18 mouse cellular contexts compared by ENCODE assay signal in the genomic region with DNA sequence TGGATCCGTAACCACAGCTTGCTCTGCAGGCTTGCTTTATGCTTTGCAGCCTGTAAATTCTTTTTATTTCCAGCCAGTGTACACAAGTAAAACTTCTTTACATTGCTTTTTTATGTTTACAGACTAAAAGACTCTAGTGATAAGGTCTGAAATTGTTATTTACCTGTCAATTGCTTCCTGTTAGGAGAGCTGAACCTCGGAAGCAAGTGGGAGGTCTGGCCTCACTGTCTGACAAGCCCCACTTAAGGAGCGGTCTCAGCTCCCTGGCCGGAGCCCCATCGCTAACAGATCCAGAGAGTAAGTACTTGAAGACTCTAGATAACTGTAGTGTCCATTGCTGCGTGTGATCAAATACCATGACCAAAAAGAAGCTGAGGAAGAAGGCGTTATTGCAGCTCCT. TPM values are rescaled to one million over a fixed set of nuclear protein-coding genes. Genes with fewer than 3 reads are reported as not detected.
"Had no signal": no experiment of that assay in that cellular context is flagged by ENCODE, and none has a peak within 500 bp of the region (broad histone marks: within the 10 kb centered on the region; RNA-seq: fewer than 3 reads in every experiment).

No protein-coding gene starts in this region.

- H3K9me3 ChIP-seq: limb, embryonic 13.5 days; midbrain, embryonic 13.5 days; neural tube, embryonic 15.5 days had no signal

- H3K4me1 ChIP-seq: limb, embryonic 13.5 days; midbrain, embryonic 13.5 days; neural tube, embryonic 15.5 days had no signal

- DNase-seq: kidney, adult 9 months; left cerebral cortex, postnatal 4 days; lung, adult 18-20 months; right cerebral cortex, adult 18-20 months; right cerebral cortex, postnatal 25 days; thymus, postnatal 36 days had no signal

- H3K4me2 ChIP-seq: limb, embryonic 13.5 days; midbrain, embryonic 13.5 days; neural tube, embryonic 15.5 days had no signal

- H3K27me3 ChIP-seq: limb, embryonic 13.5 days; midbrain, embryonic 13.5 days; neural tube, embryonic 15.5 days had no signal

- H3K9ac ChIP-seq: limb, embryonic 13.5 days; liver, embryonic 14.5 days; midbrain, embryonic 13.5 days; neural tube, embryonic 15.5 days had no signal

- H3K4me3 ChIP-seq: limb, embryonic 13.5 days; midbrain, embryonic 13.5 days; myocyte; neural tube, embryonic 15.5 days had no signal

- ATAC-seq: midbrain, embryonic 13.5 days had no signal

- H3K27ac ChIP-seq: limb, embryonic 13.5 days; liver, embryonic 14.5 days; midbrain, embryonic 13.5 days; neural tube, embryonic 15.5 days had no signal

RNA-seq across cellular contexts. Expression of gene Gm49673, which starts 36.6 kb away (rescaled TPM):
- total RNA-seq: left cerebral cortex, postnatal 4 days; liver, adult 2 months; megakaryocyte-erythroid progenitor cell, adult 5-6 weeks had no signal
- polyA plus RNA-seq: large intestine, adult 2 months; lung, embryonic 16.5 days; myocyte had no signal

RNA-seq across cellular contexts. Expression of gene Ccr6, which starts 51.6 kb away (rescaled TPM):
- total RNA-seq: layer of hippocampus, postnatal 14 days; left cerebral cortex, postnatal 10 days; left cerebral cortex, postnatal 4 days; liver, adult 2 months; megakaryocyte-erythroid progenitor cell, adult 5-6 weeks had no signal
- polyA plus RNA-seq: limb, embryonic 13.5 days; midbrain, embryonic 13.5 days; myocyte; neural tube, embryonic 11.5 days; neural tube, embryonic 15.5 days had no signal
